Mouse (Mus musculus): ENCODE measurements around the gene Nab1.

GRCm38 (mm10) chr1:52470811-52471489 is 29.5 kb downstream of the Nab1 start:
- TF ChIP-seq GATA1 (IDR thresholded peaks at IDR 0.05; ENCODE audit: borderline replicate concordance, low read length) (no peak), CTCF (IDR thresholded peaks at IDR 0.05; ENCODE audit: low read depth, low read length) (no peak), TAL1 (conservative IDR thresholded peaks at IDR 0.05; ENCODE audit: low read depth, low read length) (no peak), POLR2AphosphoS5 (IDR thresholded peaks at IDR 0.05; ENCODE audit: insufficient replicate concordance, low read depth, low read length) (no peak), GATA2 (IDR thresholded peaks at IDR 0.05; ENCODE audit: borderline replicate concordance, low read depth, low read length) (no peak)
